Mouse (Mus musculus): ENCODE data around the gene Celf1. TPM values are rescaled to one million over a fixed set of nuclear protein-coding genes. Genes with fewer than 3 reads are reported as not detected.

Celf1 gene
- total and polyA plus RNA-seq, 3 experiments, result 29.7 to 69.7 (median 52.8) TPM

- TF ChIP-seq IRF4 (IDR thresholded peaks at IDR 0.05; ENCODE audit: low read depth, low read length), result no peak
- TF ChIP-seq ZMIZ1 (IDR thresholded peaks at IDR 0.05; ENCODE audit: low read depth, low read length), result no peak
- TF ChIP-seq RAD21 (IDR thresholded peaks at IDR 0.05; ENCODE audit: low read depth, low read length), result no peak
- peak; percentile 39; the same call in 1 of the 2 replicates for TF ChIP-seq MXI1 (IDR thresholded peaks at IDR 0.05; ENCODE audit: low read depth, low read length)
- no peak for TF ChIP-seq MEF2A (IDR thresholded peaks at IDR 0.05; ENCODE audit: borderline replicate concordance, low read depth, low read length)
- no peak for TF ChIP-seq MAZ (IDR thresholded peaks at IDR 0.05; ENCODE audit: low read depth, low read length)
- TF ChIP-seq E2F4 (IDR thresholded peaks at IDR 0.05; ENCODE audit: insufficient replicate concordance, low read depth, low read length), result no peak
- no peak for TF ChIP-seq SMC3 (IDR thresholded peaks at IDR 0.05; ENCODE audit: low read depth, low read length)
- no peak for TF ChIP-seq HCFC1 (IDR thresholded peaks at IDR 0.05; ENCODE audit: low read depth, low read length)
These were observed 22.8 kb upstream of the Celf1 start (continued) for GRCm38 (mm10) chr2:90917233-90917998.

- peaks cover 7 to 17% of the 10 kb centered on the region in 2 experiments for H3K36me3 ChIP-seq (replicated peaks in 1 of 2; ENCODE audit: control insufficient read depth in 1 of 2, insufficient read depth in 1 of 2, low read length in 1 of 2)
- H3K4me2 ChIP-seq (ENCODE audit: insufficient read depth, low read depth, poor library complexity, severe bottlenecking), result peak overlapping the region; percentile 10
- peaks cover 2 to 16% of the 10 kb centered on the region in 2 experiments; a peak in 3 of 4 replicates for H3K4me1 ChIP-seq (ENCODE audit: control insufficient read depth in 1 of 2, insufficient read depth in 2 of 2)
- in situ Hi-C loops (cut with MboI; ENCODE audit: low pct_ligation_motif_present, low pct_unique_long_range_greater_than_20kb, low sequenced_read_pairs) (no loop called here), dilution Hi-C loops (cut with MboI; ENCODE audit: extremely low pct_ligation_motif_present, extremely low pct_unique_long_range_greater_than_20kb, low sequenced_read_pairs) (no loop called here)
- H3K9ac ChIP-seq (ENCODE audit: insufficient read depth, low read depth), result peak overlapping the region; percentile 81
- TF ChIP-seq SIN3A (IDR thresholded peaks at IDR 0.05; ENCODE audit: low read length) (no peak), POLR2A (IDR thresholded peaks at IDR 0.05; ENCODE audit: low read depth, low read length) (no peak), MAFK (IDR thresholded peaks at IDR 0.05; ENCODE audit: insufficient replicate concordance, low read length) (no peak), CHD2 (IDR thresholded peaks at IDR 0.05; ENCODE audit: low read length) (0 out of 2 replicates have a peak, but pooled peaks have one; percentile 2), JUND (conservative IDR thresholded peaks at IDR 0.05; ENCODE audit: low read depth, low read length) (no peak), TBP (conservative IDR thresholded peaks at IDR 0.05; ENCODE audit: low read depth, low read length) (no peak), POLR2AphosphoS2 (IDR thresholded peaks at IDR 0.05; ENCODE audit: low read depth, low read length) (no peak), JUN (IDR thresholded peaks at IDR 0.05; ENCODE audit: insufficient read depth, low read depth, low read length) (no peak), ZNF384 (IDR thresholded peaks at IDR 0.05; ENCODE audit: low read depth, low read length) (peak; percentile 85), NRF1 (IDR thresholded peaks at IDR 0.05; ENCODE audit: low read depth, low read length) (no peak), MYC (IDR thresholded peaks at IDR 0.05; ENCODE audit: low read depth, low read length) (no peak), USF1 (IDR thresholded peaks at IDR 0.05; ENCODE audit: low read depth, low read length) (no peak)
- peaks cover 29% of the 10 kb centered on the region for H3K79me2 ChIP-seq (replicated peaks; ENCODE audit: control insufficient read depth, extremely low read depth, insufficient read depth, poor library complexity, severe bottlenecking)
- H3K9me3 ChIP-seq (replicated peaks; ENCODE audit: low read length), result no peaks in the 10 kb centered on the region
- H3K27me3 ChIP-seq (replicated peaks), result peaks cover 4% of the 10 kb centered on the region
- no peak for DNase-seq (ENCODE audit: extremely low read depth)
- peak overlapping the region; percentile 9; the same call in 1 of the 2 replicates for H3K27ac ChIP-seq (ENCODE audit: insufficient read depth, low read depth)
- H3K4me3 ChIP-seq (replicated peaks in 1 of 3; ENCODE audit: low read depth in 2 of 3, low read length in 2 of 3, poor library complexity in 1 of 3), result peak overlapping the region; percentile 59 to 90 (median 78)
These were observed 22.0 kb upstream of the Celf1 start for GRCm38 (mm10) chr2:90917999-90918698.
